Mouse (Mus musculus) lung, postnatal 0 days (tissue): Measurements from ENCODE around the gene Zbtb32. TPM values are rescaled to one million over a fixed set of nuclear protein-coding genes. Genes with fewer than 3 reads are reported as not detected.
A peak's percentile ranks its signal among the peaks of the same experiment; 100 is the strongest.

Experiments used
- ATAC-seq: fragments of 200-750 bp; cut with Nextera tagmentation; 2 replicates; pipeline ENCODE4 v1.8.0; 2017; ENCODE audit warnings: moderate library complexity
- DNase-seq: peaks from one replicate; pipeline ENCODE4 v3.0.0-alpha.2; 2016; ENCODE audit warnings: low spot score
- H3K27ac ChIP-seq: fragments of 300-500 bp; sonication (generic); 2 replicates; pipeline ENCODE4 v1.5.1; 2014; ENCODE audit warnings: antibody characterized with exemption, mild to moderate bottlenecking, low read length, mixed read lengths
- H3K27me3 ChIP-seq: fragments of 300-500 bp; sonication (generic); replicated peaks from 2 replicates; pipeline ENCODE4 v1.6.1; 2014; ENCODE audit warnings: low read length, mixed read lengths; ENCODE audit not compliant: insufficient read depth
- H3K36me3 ChIP-seq: fragments of 300-500 bp; sonication (generic); 2 replicates; pipeline ENCODE4 v1.6.1; 2014; ENCODE audit warnings: low read length, mixed read lengths; ENCODE audit not compliant: insufficient read depth
- H3K4me1 ChIP-seq: fragments of 300-500 bp; sonication (generic); 2 replicates; pipeline ENCODE4 v1.6.1; 2014; ENCODE audit warnings: antibody characterized with exemption, low read depth, low read length, mixed read lengths; ENCODE audit not compliant: insufficient read depth
- H3K4me2 ChIP-seq: fragments of 300-500 bp; sonication (generic); replicated peaks from 2 replicates; pipeline ENCODE4 v1.6.1; 2014; ENCODE audit warnings: low read depth, mild to moderate bottlenecking, low read length, moderate library complexity, mixed read lengths
- H3K4me3 ChIP-seq: fragments of 300-500 bp; sonication (generic); 2 replicates; pipeline ENCODE4 v1.5.1; 2014; ENCODE audit warnings: low read depth, low read length
- H3K9ac ChIP-seq: fragments of 300-500 bp; sonication (generic); replicated peaks from 2 replicates; pipeline ENCODE4 v1.6.1; 2014; ENCODE audit warnings: low read depth, mild to moderate bottlenecking
- H3K9me3 ChIP-seq: fragments of 300-500 bp; sonication (generic); 2 replicates; pipeline ENCODE4 v1.6.1; 2016; ENCODE audit warnings: low read length, mixed read lengths
- CTCF ChIP-seq: IDR thresholded peaks from 2 replicates; pipeline ENCODE4 v1.5.1; 2016; ENCODE audit warnings: antibody characterized with exemption, mild to moderate bottlenecking
- EP300 ChIP-seq: IDR thresholded peaks from 2 replicates; pipeline ENCODE4 v1.6.1; 2016; ENCODE audit warnings: antibody characterized with exemption, mild to moderate bottlenecking, control low read depth
- WGBS: fragments of 180-500 bp; shearing (Covaris S2); extraction: QIAGEN DNeasy Blood & Tissue Kit; methylation state at CpG from one replicate; pipeline ENCODE4 v1.1.7; 2014; 5-methylcytosine and 5-hydroxymethylcytosine counted together
- polyA plus RNA-seq: library from polyadenylated mRNA; unstranded; fragments of >200 nt; fragmentation: Nextera tagmentation; extraction: Ambion mirVana; gene quantifications from 2 replicates; pipeline ENCODE4 v1.2.1, GENCODE M21; 2015

The Zbtb32 gene
- polyA plus RNA-seq, 1 experiment from 2014 or later: 3.0 TPM

GRCm38 (mm10) chr7:30594510-30595024 is 4.1 kb downstream of the Zbtb32 start:
- H3K9ac ChIP-seq: no peak overlapping the region
- H3K4me1 ChIP-seq: peaks cover 2% of the 10 kb centered on the region; the same call in 1 of the 2 replicates
- 57% methylated on average over 4 of the region's 4 CpGs for WGBS
- no peaks in the 10 kb centered on the region for H3K36me3 ChIP-seq
- no peak for DNase-seq
- no peak overlapping the region for H3K4me2 ChIP-seq
- 0 out of 2 replicates have a peak overlapping the region, but pooled peaks have one; percentile 2 for H3K27ac ChIP-seq
- H3K9me3 ChIP-seq: no peaks in the 10 kb centered on the region
- no peaks in the 10 kb centered on the region for H3K27me3 ChIP-seq
- no peak for TF ChIP-seq CTCF
- no peak for TF ChIP-seq EP300
- no peak for ATAC-seq
- no peak overlapping the region for H3K4me3 ChIP-seq

- WGBS: 77% methylated on average over 10 of the region's 10 CpGs
- no peak for ATAC-seq
Observed at GRCm38 (mm10) chr7:30593579-30594509, 4.9 kb downstream of the Zbtb32 start.

GRCm38 (mm10) chr7:30592772-30593423 is 5.8 kb downstream of the Zbtb32 start:
- no peak for ATAC-seq
- no peaks in the 10 kb centered on the region for H3K27me3 ChIP-seq
- H3K4me1 ChIP-seq: 0 out of 2 replicates have a peak, but pooled peaks cover 2% of the 10 kb centered on the region
- no peaks in the 10 kb centered on the region for H3K36me3 ChIP-seq
- no peak overlapping the region for H3K4me3 ChIP-seq
- 23% methylated on average over 5 of the region's 5 CpGs for WGBS
- H3K4me2 ChIP-seq: no peak overlapping the region
- peak overlapping the region; percentile 47 for H3K27ac ChIP-seq
- TF ChIP-seq EP300: no peak
- TF ChIP-seq CTCF: peak; percentile 37
- peak; percentile 47 for DNase-seq
- no peaks in the 10 kb centered on the region for H3K9me3 ChIP-seq
- H3K9ac ChIP-seq: no peak overlapping the region

More at GRCm38 (mm10) chr7:30593579-30594509, 4.9 kb downstream of the Zbtb32 start:
- DNase-seq: no peak
- H3K4me1 ChIP-seq: peaks cover 2% of the 10 kb centered on the region; the same call in 1 of the 2 replicates
- H3K36me3 ChIP-seq: no peaks in the 10 kb centered on the region
- H3K9me3 ChIP-seq: no peaks in the 10 kb centered on the region
- no peak overlapping the region for H3K9ac ChIP-seq
- H3K4me3 ChIP-seq: no peak overlapping the region
- peak overlapping the region; percentile 47; the same call in 1 of the 2 replicates for H3K27ac ChIP-seq
- H3K4me2 ChIP-seq: no peak overlapping the region
- no peaks in the 10 kb centered on the region for H3K27me3 ChIP-seq
- TF ChIP-seq EP300 (no peak), CTCF (no peak)

- Histone ChIP-seq H3K27me3 (no peaks in the 10 kb centered on the region), H3K36me3 (no peaks in the 10 kb centered on the region), H3K27ac (no peak overlapping the region), H3K4me1 (peaks cover 4% of the 10 kb centered on the region), H3K9ac (no peak overlapping the region), H3K9me3 (no peaks in the 10 kb centered on the region), H3K4me3 (no peak overlapping the region), H3K4me2 (no peak overlapping the region)
- 62% methylated on average over 4 of the region's 4 CpGs for WGBS
- ATAC-seq: no peak
- no peak for TF ChIP-seq EP300
- no peak for TF ChIP-seq CTCF
- no peak for DNase-seq
Observed at GRCm38 (mm10) chr7:30591605-30591951, 7.1 kb downstream of the Zbtb32 start.

GRCm38 (mm10) chr7:30590927-30591604 is 7.6 kb downstream of the Zbtb32 start:
- no peak for ATAC-seq
- WGBS: 82% methylated on average over 9 of the region's 9 CpGs

More at GRCm38 (mm10) chr7:30590927-30591604, 7.6 kb downstream of the Zbtb32 start:
- Histone ChIP-seq H3K27ac (no peak overlapping the region), H3K4me1 (peaks cover 4% of the 10 kb centered on the region), H3K9me3 (no peaks in the 10 kb centered on the region), H3K4me3 (no peak overlapping the region), H3K36me3 (no peaks in the 10 kb centered on the region), H3K4me2 (no peak overlapping the region), H3K9ac (no peak overlapping the region), H3K27me3 (no peaks in the 10 kb centered on the region)
- TF ChIP-seq EP300: no peak
- no peak for TF ChIP-seq CTCF
- DNase-seq: no peak
